Mouse (Mus musculus): Measurements from ENCODE around the gene Olfr464. TPM values are rescaled to one million over a fixed set of nuclear protein-coding genes. Genes with fewer than 3 reads are reported as not detected.

Gene Olfr464
- polyA plus RNA-seq, 1 experiment from 2014 or later: not detected

DNA sequence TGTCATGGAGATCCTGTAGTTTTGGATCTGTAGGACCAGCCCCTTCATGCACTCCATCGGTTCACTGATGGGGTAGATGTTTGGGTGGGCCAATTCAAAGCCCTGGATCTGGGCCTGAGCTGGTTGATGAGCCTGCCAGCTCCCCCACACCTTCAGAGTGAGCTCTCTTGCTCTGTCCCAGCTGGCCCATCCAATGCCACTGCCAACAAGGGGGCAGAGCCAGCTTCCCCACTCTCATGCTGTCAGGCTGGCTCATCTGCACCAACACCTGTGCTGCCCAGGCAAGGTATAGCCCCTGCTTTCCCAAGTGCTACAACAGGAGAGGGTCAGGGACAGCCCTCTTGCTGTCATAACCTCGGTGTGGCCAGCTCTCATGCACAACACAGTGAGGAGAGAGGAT, 13.0 kb upstream of the Olfr464 start:
- Histone ChIP-seq H3K27me3 (ENCODE audit: control insufficient read depth, insufficient read depth, low read depth, low read length) (no peaks in the 10 kb centered on the region), H3K4me3 (ENCODE audit: low read length) (no peak overlapping the region), H3K4me2 (ENCODE audit: low read depth, low read length) (no peak overlapping the region), H3K9ac (ENCODE audit: low read length) (no peak overlapping the region), H3K9me3 (ENCODE audit: control insufficient read depth, low read length) (no peaks in the 10 kb centered on the region), H3K36me3 (ENCODE audit: control insufficient read depth, insufficient read depth, low read length) (no peaks in the 10 kb centered on the region), H3K27ac (ENCODE audit: low read length) (no peak overlapping the region), H3K4me1 (replicated peaks; ENCODE audit: control insufficient read depth, insufficient read depth, low read length) (no peaks in the 10 kb centered on the region)
- 64% methylated on average over 2 of the region's 2 CpGs for WGBS
- no peak for ATAC-seq (ENCODE audit: low read depth)

DNA sequence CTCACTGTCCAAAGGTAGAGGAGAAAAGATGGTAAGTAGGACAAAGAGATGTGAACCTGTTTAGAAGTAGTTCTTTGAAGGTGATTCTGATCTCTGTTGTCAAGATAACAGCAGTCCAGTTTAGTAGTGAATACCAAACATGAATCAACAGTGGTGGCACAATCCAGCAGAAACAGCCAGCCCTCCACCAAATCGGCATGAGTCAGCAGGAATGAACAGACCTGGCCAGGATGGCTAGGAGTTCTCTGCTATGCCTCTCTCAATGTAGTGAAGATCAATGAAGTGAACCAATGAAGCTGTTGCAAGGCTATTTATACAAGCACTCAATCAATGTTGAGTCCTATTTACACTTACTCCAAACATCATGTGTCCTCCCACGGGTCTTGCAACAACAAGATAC, 9.6 kb upstream of the Olfr464 start:
- Histone ChIP-seq H3K27ac (ENCODE audit: low read length) (no peak overlapping the region), H3K27me3 (ENCODE audit: control insufficient read depth, insufficient read depth, low read depth, low read length) (no peaks in the 10 kb centered on the region), H3K4me1 (replicated peaks; ENCODE audit: control insufficient read depth, insufficient read depth, low read length) (no peaks in the 10 kb centered on the region), H3K9ac (ENCODE audit: low read length) (no peak overlapping the region), H3K4me3 (ENCODE audit: low read length) (no peak overlapping the region), H3K9me3 (ENCODE audit: control insufficient read depth, low read length) (no peaks in the 10 kb centered on the region), H3K4me2 (ENCODE audit: low read depth, low read length) (no peak overlapping the region), H3K36me3 (ENCODE audit: control insufficient read depth, insufficient read depth, low read length) (no peaks in the 10 kb centered on the region)
- WGBS: 76% methylated on average over 2 of the region's 2 CpGs
- ATAC-seq (ENCODE audit: low read depth): no peak

DNA sequence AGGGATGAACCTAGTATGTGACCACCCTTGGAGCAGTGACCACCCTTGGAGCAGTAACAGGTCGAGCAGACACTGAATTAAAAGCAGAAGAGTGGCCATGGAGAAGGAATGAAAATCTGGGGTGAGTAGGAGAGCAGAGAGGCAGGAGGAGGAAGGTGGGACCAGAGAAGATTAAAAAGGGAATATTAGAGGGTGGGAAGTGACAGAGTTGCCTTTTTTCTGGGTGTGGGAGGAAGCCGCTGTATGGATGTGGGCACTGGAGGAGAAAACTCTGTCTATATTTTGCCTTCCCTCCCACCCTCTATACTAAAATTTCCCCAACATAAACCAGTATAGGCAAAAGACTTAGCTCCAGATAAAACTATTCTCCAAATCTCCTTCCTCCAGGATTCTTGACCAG, 466 bp downstream of the Olfr464 start:
- no peaks in the 10 kb centered on the region for H3K4me1 ChIP-seq (replicated peaks; ENCODE audit: control insufficient read depth, insufficient read depth, low read length)
- H3K36me3 ChIP-seq (ENCODE audit: control insufficient read depth, insufficient read depth, low read length): no peaks in the 10 kb centered on the region
- H3K27me3 ChIP-seq (ENCODE audit: control insufficient read depth, insufficient read depth, low read depth, low read length): no peaks in the 10 kb centered on the region
- H3K4me2 ChIP-seq (ENCODE audit: low read depth, low read length): no peak overlapping the region
- no peak for ATAC-seq (ENCODE audit: low read depth)
- H3K9ac ChIP-seq (ENCODE audit: low read length): no peak overlapping the region
- H3K27ac ChIP-seq (ENCODE audit: low read length): no peak overlapping the region
- 58% methylated on average over 2 of the region's 2 CpGs for WGBS
- H3K4me3 ChIP-seq (ENCODE audit: low read length): no peak overlapping the region
- no peaks in the 10 kb centered on the region for H3K9me3 ChIP-seq (ENCODE audit: control insufficient read depth, low read length)

DNA sequence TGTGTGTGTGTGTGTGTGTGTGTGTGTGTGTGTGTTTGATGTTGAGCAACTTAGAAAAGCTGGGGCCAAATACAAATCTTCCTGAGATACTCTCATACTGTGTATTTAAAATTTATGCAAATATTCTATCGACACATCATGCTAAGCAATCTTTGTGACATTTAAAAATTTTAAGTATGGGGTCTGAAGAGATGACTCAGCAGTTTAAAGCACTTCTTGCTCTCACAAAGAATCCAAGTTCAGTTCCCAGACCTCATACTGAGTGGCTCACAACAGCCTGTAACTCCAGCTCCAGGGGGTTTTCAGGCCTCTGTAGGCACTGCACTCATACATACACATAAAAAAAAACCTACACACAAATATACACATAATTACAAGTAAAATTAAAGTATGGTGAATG, 4.8 kb downstream of the Olfr464 start:
- 60% methylated on average over 1 of the region's 1 CpGs for WGBS
- Histone ChIP-seq H3K9ac (ENCODE audit: low read length) (no peak overlapping the region), H3K4me3 (ENCODE audit: low read length) (no peak overlapping the region), H3K36me3 (ENCODE audit: control insufficient read depth, insufficient read depth, low read length) (no peaks in the 10 kb centered on the region), H3K4me1 (replicated peaks; ENCODE audit: control insufficient read depth, insufficient read depth, low read length) (no peaks in the 10 kb centered on the region), H3K27ac (ENCODE audit: low read length) (no peak overlapping the region), H3K27me3 (ENCODE audit: control insufficient read depth, insufficient read depth, low read depth, low read length) (no peaks in the 10 kb centered on the region), H3K9me3 (ENCODE audit: control insufficient read depth, low read length) (no peaks in the 10 kb centered on the region), H3K4me2 (ENCODE audit: low read depth, low read length) (no peak overlapping the region)
- ATAC-seq (ENCODE audit: low read depth): no peak

DNA sequence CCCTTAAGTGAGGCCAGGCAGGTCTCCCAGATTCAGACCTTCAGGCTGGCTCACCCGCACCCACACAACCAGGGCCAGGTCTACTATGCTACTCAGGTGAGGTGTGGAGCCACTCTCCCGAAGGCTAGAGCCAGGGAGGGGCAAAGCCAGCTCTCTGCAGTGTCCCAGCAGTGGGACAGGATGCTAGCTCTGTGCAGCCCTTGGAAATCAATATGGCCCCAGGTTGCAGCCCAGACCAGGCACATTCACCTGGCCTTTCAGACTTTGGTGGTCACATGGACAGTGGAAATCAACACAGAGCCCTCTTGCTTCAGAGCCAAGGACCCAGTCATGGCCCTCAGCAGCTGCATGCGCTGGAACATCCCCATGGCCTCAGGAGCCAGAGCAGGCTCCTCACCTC, 16.4 kb downstream of the Olfr464 start:
- no peaks in the 10 kb centered on the region for H3K27me3 ChIP-seq (ENCODE audit: control insufficient read depth, insufficient read depth, low read depth, low read length)
- 61% methylated on average over 3 of the region's 3 CpGs for WGBS
- H3K4me3 ChIP-seq (ENCODE audit: low read length): no peak overlapping the region
- H3K4me1 ChIP-seq (replicated peaks; ENCODE audit: control insufficient read depth, insufficient read depth, low read length): no peaks in the 10 kb centered on the region
- H3K27ac ChIP-seq (ENCODE audit: low read length): no peak overlapping the region
- H3K9me3 ChIP-seq (ENCODE audit: control insufficient read depth, low read length): no peaks in the 10 kb centered on the region
- H3K4me2 ChIP-seq (ENCODE audit: low read depth, low read length): no peak overlapping the region
- H3K36me3 ChIP-seq (ENCODE audit: control insufficient read depth, insufficient read depth, low read length): no peaks in the 10 kb centered on the region
- ATAC-seq (ENCODE audit: low read depth): no peak
- H3K9ac ChIP-seq (ENCODE audit: low read length): no peak overlapping the region

DNA sequence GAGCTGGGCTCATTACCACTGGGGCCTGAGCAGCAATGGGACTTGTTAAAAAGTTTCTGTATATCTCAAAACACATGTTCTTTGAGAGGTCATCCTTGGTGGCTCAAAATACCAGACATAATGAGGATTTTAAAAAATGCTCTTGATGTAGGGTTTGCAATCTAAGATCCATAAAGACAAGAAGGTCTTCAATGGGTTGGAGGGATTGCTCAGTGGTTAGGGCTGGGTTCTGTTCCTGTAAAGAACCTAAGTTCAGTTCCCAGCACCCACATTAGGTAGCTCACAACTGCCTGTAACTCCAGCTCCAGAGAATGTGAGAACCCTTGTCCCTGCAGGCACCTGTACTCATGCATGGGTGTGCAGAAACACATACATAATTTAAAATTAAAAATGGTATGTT, 23.5 kb downstream of the Olfr464 start, which contains the start of gene Olfr463:
TSS of gene Olfr463 (minus strand) at position 101 of the 400 bp plus-strand sequence.
- Histone ChIP-seq H3K4me2 (ENCODE audit: low read depth, low read length) (no peak within 1 kb of the TSS), H3K4me1 (replicated peaks; ENCODE audit: control insufficient read depth, insufficient read depth, low read length) (no peaks in the 10 kb centered on the region), H3K9ac (ENCODE audit: low read length) (no peak within 1 kb of the TSS), H3K27me3 (ENCODE audit: control insufficient read depth, insufficient read depth, low read depth, low read length) (no peaks in the 10 kb centered on the region), H3K27ac (ENCODE audit: low read length) (no peak within 1 kb of the TSS), H3K9me3 (ENCODE audit: control insufficient read depth, low read length) (no peaks in the 10 kb centered on the region), H3K36me3 (ENCODE audit: control insufficient read depth, insufficient read depth, low read length) (no peaks in the 10 kb centered on the region), H3K4me3 (ENCODE audit: low read length) (no peak within 1 kb of the TSS)
- ATAC-seq (ENCODE audit: low read depth): no peak

DNA sequence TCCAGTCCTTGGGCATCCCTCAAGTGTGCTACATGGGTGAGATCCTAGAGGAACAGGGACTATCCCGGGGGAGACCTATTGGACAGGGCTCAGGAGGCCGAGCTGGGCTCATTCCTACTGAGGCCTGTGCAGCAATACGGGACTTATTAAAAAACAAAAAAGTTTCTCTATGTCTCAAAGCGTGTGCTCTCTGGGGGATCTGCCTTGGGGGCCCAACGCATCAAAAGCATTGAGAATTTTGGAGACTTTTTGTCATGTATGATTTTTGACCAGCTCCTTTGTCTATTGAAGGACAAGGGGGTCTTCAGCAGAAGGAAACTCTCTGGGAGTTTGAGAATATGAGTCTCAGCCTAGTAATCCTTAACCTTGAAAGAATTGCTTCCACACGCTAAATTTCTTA, 28.6 kb downstream of the Olfr464 start, which contains the start of gene Olfr462:
TSS of gene Olfr462 (minus strand) at position 101 of the 400 bp plus-strand sequence.
- Histone ChIP-seq H3K9ac (ENCODE audit: low read length) (no peak within 1 kb of the TSS), H3K4me3 (ENCODE audit: low read length) (no peak within 1 kb of the TSS), H3K27me3 (ENCODE audit: control insufficient read depth, insufficient read depth, low read depth, low read length) (no peaks in the 10 kb centered on the region), H3K4me1 (replicated peaks; ENCODE audit: control insufficient read depth, insufficient read depth, low read length) (no peaks in the 10 kb centered on the region), H3K4me2 (ENCODE audit: low read depth, low read length) (no peak within 1 kb of the TSS), H3K27ac (ENCODE audit: low read length) (no peak within 1 kb of the TSS), H3K9me3 (ENCODE audit: control insufficient read depth, low read length) (no peaks in the 10 kb centered on the region), H3K36me3 (ENCODE audit: control insufficient read depth, insufficient read depth, low read length) (no peaks in the 10 kb centered on the region)
- no peak for ATAC-seq (ENCODE audit: low read depth)
- WGBS: 84% methylated on average over 6 of the region's 6 CpGs

DNA sequence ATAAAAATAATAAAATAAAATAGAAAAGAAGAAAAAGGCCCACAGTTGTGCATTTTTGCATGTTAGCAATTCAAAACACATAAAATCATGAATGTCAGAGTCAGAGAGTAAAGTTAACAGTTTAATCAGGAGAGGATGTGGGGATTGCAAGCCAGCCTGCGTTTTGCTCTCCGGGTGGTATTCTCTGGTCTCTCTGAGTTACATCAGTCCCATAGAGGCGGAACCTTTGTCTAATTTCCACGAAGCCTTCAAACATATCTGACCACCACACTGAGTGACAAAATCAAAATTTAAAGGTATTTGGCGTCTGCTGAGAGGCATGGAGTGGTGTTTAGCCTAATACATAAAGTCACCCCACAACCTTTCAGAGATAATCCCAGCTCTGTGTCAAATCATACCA, 35.9 kb downstream of the Olfr464 start:
- H3K27me3 ChIP-seq (ENCODE audit: control insufficient read depth, insufficient read depth, low read depth, low read length): no peaks in the 10 kb centered on the region
- WGBS: 70% methylated on average over 5 of the region's 5 CpGs
- H3K36me3 ChIP-seq (ENCODE audit: control insufficient read depth, insufficient read depth, low read length): no peaks in the 10 kb centered on the region
- no peak overlapping the region for H3K9ac ChIP-seq (ENCODE audit: low read length)
- ATAC-seq (ENCODE audit: low read depth): no peak
- no peak overlapping the region for H3K4me3 ChIP-seq (ENCODE audit: low read length)
- no peaks in the 10 kb centered on the region for H3K9me3 ChIP-seq (ENCODE audit: control insufficient read depth, low read length)
- H3K27ac ChIP-seq (ENCODE audit: low read length): no peak overlapping the region
- no peak overlapping the region for H3K4me2 ChIP-seq (ENCODE audit: low read depth, low read length)
- no peaks in the 10 kb centered on the region for H3K4me1 ChIP-seq (replicated peaks; ENCODE audit: control insufficient read depth, insufficient read depth, low read length)

DNA sequence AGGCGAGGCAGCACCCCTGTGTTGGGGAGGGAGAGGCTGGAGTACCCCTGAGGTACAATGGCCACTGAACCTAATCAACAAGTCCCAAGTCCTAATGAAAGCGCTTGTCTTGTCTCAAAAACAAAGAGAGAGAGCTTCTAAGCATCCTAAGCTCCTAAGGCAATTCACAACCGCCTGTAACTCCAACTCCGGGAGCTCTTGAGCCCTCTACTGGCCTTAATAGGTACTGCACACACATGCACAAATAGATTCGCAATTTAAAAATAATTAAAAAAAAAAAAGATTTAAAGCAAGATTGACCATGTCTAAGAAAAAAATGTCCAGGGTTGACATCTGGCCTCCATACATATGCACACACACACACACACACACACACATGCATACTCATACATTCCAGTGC, 37.3 kb downstream of the Olfr464 start:
- H3K9ac ChIP-seq (ENCODE audit: low read length): no peak overlapping the region
- no peak overlapping the region for H3K4me2 ChIP-seq (ENCODE audit: low read depth, low read length)
- ATAC-seq (ENCODE audit: low read depth): no peak
- H3K27ac ChIP-seq (ENCODE audit: low read length): no peak overlapping the region
- no peaks in the 10 kb centered on the region for H3K4me1 ChIP-seq (replicated peaks; ENCODE audit: control insufficient read depth, insufficient read depth, low read length)
- no peak overlapping the region for H3K4me3 ChIP-seq (ENCODE audit: low read length)
- WGBS: 41% methylated on average over 5 of the region's 5 CpGs
- H3K36me3 ChIP-seq (ENCODE audit: control insufficient read depth, insufficient read depth, low read length): no peaks in the 10 kb centered on the region
- H3K27me3 ChIP-seq (ENCODE audit: control insufficient read depth, insufficient read depth, low read depth, low read length): no peaks in the 10 kb centered on the region
- no peaks in the 10 kb centered on the region for H3K9me3 ChIP-seq (ENCODE audit: control insufficient read depth, low read length)

DNA sequence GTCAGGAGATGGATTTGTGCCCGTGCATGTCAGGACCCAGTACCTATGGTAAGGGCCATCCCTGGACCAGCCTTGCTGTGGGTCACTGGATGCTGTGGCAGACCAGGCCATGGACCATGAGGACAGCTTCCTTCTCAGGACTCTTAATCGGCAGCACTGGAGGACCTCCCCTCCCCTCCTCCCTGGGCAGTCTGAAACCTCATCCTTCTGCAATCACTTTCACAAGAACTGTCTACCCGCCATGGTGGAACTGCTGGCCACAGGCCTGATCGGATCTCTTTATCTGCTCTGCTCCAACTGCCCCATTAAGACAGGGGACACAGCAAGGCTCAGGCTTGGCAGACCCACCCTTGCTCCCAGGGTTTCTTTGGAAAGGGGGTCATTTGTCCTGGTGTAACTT, 39.1 kb downstream of the Olfr464 start:
- Histone ChIP-seq H3K27me3 (ENCODE audit: control insufficient read depth, insufficient read depth, low read depth, low read length) (no peaks in the 10 kb centered on the region), H3K9ac (ENCODE audit: low read length) (no peak overlapping the region), H3K4me1 (replicated peaks; ENCODE audit: control insufficient read depth, insufficient read depth, low read length) (no peaks in the 10 kb centered on the region), H3K4me2 (ENCODE audit: low read depth, low read length) (no peak overlapping the region), H3K4me3 (ENCODE audit: low read length) (no peak overlapping the region), H3K9me3 (ENCODE audit: control insufficient read depth, low read length) (no peaks in the 10 kb centered on the region), H3K36me3 (ENCODE audit: control insufficient read depth, insufficient read depth, low read length) (no peaks in the 10 kb centered on the region), H3K27ac (ENCODE audit: low read length) (no peak overlapping the region)
- WGBS: 47% methylated on average over 4 of the region's 4 CpGs
- no peak for ATAC-seq (ENCODE audit: low read depth)

Data from lung, embryonic 16.5 days (tissue).